Mouse (Mus musculus): ENCODE data around the gene Pitpnm3.

The Pitpnm3 gene

GRCm38 (mm10) chr11:72025843-72026242 lies 109.7 kb downstream of the Pitpnm3 start:
- no peak for ATAC-seq (ENCODE audit: insufficient number of reproducible peaks, low FRiP score, low TSS enrichment)

- ATAC-seq (ENCODE audit: insufficient number of reproducible peaks, low FRiP score, low TSS enrichment), result peak; percentile 67; the same call in 1 of the 2 replicates
Observed at GRCm38 (mm10) chr11:72024193-72024781, 111.3 kb downstream of the Pitpnm3 start.

- no peak for ATAC-seq (ENCODE audit: insufficient number of reproducible peaks, low FRiP score, low TSS enrichment)
Observed at GRCm38 (mm10) chr11:72023581-72023980, 112.0 kb downstream of the Pitpnm3 start.

DNA sequence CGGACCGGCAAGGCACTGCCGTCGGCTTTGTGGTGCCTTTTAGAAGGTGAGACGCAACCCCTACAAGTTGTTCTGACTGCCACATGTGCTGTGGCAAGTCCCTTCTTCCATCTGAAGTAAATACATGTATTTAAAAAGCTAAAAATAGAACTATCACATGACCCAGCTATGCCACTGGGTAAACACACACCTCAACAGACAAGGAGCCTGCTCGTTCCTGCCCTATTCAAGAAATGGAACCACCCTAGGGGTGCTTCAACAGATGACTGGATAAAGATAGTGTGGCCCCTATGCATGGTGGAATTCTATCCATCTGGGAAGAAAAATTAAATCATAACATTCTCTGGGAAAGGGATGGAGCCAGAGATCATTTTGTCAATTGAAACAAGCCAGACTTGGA lies 112.8 kb downstream of the Pitpnm3 start:
- ATAC-seq (ENCODE audit: insufficient number of reproducible peaks, low FRiP score, low TSS enrichment), result no peak

DNA sequence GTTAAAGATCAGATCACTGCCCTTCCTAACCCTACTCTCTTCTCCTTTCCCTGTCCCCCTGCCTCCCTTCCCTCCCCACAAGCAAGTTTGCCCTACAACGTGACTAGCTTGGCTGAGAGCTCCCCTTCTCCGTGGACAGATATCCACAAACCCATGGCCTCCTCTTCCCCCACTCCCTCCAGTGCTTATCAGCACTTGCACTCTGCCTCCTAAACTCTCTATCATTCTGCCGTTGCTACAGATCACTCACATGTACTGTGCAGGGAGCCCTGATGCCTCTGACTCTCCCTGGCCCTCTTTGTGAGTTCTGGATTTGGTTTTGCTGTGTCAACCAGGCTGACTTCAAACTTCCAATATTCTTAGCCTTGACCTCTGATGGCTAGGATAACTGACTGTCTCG lies 114.6 kb downstream of the Pitpnm3 start:
- no peak for ATAC-seq (ENCODE audit: insufficient number of reproducible peaks, low FRiP score, low TSS enrichment)

GRCm38 (mm10) chr11:72017253-72017601 lies 118.4 kb downstream of the Pitpnm3 start:
- no peak for ATAC-seq (ENCODE audit: insufficient number of reproducible peaks, low FRiP score, low TSS enrichment)

- ATAC-seq (ENCODE audit: insufficient number of reproducible peaks, low FRiP score, low TSS enrichment), result no peak
Observed at GRCm38 (mm10) chr11:72016518-72017252, 118.9 kb downstream of the Pitpnm3 start.

DNA sequence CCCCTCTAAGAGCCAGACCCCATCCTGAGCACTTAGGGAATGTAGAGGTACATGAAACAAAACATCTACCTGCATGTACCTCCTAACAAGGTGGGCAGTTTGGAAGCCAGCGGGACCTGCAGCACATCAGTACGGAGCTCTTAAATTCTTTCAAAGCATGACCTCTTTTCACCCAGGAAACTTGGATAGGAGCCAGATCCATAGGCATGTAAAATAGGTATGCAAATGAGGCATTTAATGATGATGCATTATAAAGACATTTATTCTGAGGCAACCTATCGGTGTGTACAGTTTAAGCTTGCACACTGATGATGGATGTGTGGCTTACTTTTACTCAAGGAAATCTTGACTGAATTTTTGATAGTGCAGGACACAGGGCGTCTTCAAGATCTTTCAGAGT lies 120.9 kb downstream of the Pitpnm3 start:
- ATAC-seq (ENCODE audit: insufficient number of reproducible peaks, low FRiP score, low TSS enrichment), result no peak

- no peak for ATAC-seq (ENCODE audit: insufficient number of reproducible peaks, low FRiP score, low TSS enrichment)
Observed at GRCm38 (mm10) chr11:72011955-72012354, 123.6 kb downstream of the Pitpnm3 start.

DNA sequence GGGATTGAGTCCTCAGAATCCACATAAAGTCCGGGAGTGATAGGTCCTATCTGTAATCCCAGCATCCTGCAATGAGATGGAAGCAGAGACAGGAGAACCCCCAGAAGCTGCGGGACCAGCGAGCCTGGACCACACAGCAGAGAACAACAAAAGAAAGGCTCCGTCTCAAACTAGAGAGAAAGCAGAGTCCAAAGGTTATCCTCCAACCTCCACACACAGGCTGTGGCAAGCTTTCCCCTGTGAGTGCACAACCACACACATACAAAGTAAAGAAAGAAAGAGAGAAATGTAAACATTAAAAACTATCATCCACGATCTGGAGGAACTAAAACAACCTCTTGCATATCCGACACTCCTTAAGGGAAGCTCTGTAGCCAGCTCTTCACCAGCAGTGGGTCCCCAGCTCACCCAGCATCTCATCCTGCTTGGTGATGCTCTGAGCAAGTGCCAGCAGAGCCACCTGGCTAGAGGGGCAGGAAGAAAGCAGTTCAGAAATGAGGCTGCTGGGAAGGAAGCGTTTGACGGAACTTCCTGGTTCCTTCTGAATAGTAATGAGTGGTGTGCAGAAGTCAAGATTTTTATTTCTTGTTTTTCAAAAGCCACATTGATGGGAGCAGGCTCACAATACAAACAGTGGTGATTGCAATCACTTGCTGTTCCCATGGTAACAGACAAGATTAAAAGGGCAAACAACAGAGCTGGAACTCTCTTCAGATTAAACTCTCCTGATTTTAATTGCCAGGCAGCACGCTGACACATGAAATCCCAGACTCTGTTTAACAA lies 124.4 kb downstream of the Pitpnm3 start:
- ATAC-seq (ENCODE audit: insufficient number of reproducible peaks, low FRiP score, low TSS enrichment), result no peak

- ATAC-seq (ENCODE audit: insufficient number of reproducible peaks, low FRiP score, low TSS enrichment), result no peak
Observed at GRCm38 (mm10) chr11:72010367-72010766, 125.2 kb downstream of the Pitpnm3 start.

GRCm38 (mm10) chr11:72005547-72005946 lies 130.0 kb downstream of the Pitpnm3 start:
- no peak for ATAC-seq (ENCODE audit: insufficient number of reproducible peaks, low FRiP score, low TSS enrichment)

DNA sequence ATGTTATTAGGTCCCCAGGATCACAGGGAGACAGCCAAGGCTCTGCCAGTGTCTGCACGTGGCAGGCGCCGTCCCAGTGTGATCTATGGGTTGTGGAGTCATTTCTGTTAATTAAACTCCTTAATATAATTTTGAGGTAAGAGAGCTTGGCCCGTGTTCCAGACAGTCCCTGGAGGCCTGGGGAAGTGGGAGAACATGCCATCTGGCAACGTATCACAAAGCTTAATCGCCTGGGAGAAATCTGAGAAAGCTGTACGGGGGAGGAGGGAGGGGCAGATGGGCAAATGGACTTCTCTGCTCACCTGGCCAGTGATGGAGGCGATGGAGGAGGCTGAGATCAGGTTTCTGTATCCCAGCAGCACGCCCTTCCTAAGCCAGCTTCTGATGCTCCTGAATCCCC lies 132.4 kb downstream of the Pitpnm3 start:
- ATAC-seq (ENCODE audit: insufficient number of reproducible peaks, low FRiP score, low TSS enrichment), result peak; percentile 15; the same call in 1 of the 2 replicates

DNA sequence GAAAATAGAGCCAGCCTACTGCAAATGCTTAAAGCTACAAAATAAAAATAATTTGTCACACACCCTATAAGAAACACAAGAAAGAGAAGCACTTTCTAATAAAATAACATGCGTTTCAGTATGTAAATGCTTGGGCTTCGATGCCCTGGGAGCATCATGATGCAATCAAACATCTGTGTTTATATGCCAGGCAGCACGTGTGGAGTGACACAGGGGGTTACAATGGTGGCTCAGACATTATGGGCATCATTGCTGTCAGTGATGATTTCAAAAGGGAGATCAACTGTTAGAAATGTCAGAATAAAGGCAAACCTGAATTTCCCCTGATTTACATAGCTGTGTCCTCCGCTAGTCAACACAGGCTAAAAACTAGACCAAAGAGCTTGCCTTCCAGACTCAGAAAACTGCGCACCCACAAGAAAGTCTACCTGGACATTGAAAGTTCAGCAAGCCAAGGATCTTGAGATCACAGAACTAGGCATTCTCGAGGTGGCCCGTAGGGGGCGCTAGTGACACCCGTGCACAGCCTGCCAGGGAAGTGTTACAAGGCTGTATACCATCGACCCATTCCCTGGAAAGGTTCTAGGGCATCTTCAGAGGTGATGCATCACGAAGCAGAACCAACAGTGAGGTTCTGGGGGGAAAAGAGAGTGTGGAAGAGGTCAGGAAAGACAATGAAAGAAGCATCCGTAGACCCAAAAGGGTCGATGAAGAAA lies 133.3 kb downstream of the Pitpnm3 start:
- no peak for ATAC-seq (ENCODE audit: insufficient number of reproducible peaks, low FRiP score, low TSS enrichment)

GRCm38 (mm10) chr11:72000194-72000593 lies 135.4 kb downstream of the Pitpnm3 start:
- no peak for ATAC-seq (ENCODE audit: insufficient number of reproducible peaks, low FRiP score, low TSS enrichment)
